Mouse (Mus musculus): ENCODE data around the gene Gm21861. TPM values are rescaled to one million over a fixed set of nuclear protein-coding genes. Genes with fewer than 3 reads are reported as not detected.

Gene Gm21861
- not detected in 2 replicates for polyA plus RNA-seq (2012; ENCODE audit: low replicate concordance)

DNA sequence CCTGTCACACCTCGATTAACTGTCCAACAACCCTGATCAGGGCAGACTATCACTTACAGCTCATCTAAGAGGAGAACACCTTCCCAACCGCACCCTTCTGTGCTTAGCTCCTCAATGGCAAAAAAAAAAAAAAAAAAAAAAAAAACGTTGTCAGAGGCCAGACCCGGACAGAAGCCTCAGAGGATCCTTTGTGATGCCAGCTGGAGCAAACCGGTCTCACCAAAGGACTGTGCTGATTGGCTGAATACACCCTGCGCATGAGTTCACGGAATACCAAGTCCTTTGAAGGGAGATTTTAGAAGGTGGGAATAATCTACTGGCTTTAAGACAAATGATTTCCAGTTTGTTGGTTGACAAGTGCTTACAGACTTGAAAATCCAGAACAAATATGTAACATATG lies at the start of gene Gm21861:
Gene Gm21861 (minus strand): TSS at position 101 of the 400 bp plus-strand sequence.

